Mouse (Mus musculus) liver, postnatal 0 days (tissue): ENCODE measurements at regions not wholly inside any gene's neighbourhood (a gene's known extent, or its start where the extent isn't known, plus 50 kb on each side); places are given as distances from the start of the nearest gene placed in this dataset.

Experiments
- CTCF ChIP-seq: sonication (generic); IDR thresholded peaks from 2 replicates; pipeline ENCODE4 v1.5.1; 2016; ENCODE audit warnings: antibody characterized with exemption, low read depth
- EP300 ChIP-seq: IDR thresholded peaks from 2 replicates; pipeline ENCODE4 v1.6.1; 2016; ENCODE audit warnings: antibody characterized with exemption, low read depth, mild to moderate bottlenecking

GRCm38 (mm10) chr2:167767962-167768361 lies 78.3 kb upstream of the Tmem189 start:
- TF ChIP-seq CTCF (no peak), EP300 (no peak)
